Mouse (Mus musculus): ENCODE data around the gene Krcc1. TPM values are rescaled to one million over a fixed set of nuclear protein-coding genes. Genes with fewer than 3 reads are reported as not detected.
"Not testable (repeated sequence)": the region's sequence is repeated elsewhere in the genome, so short reads cannot be mapped to it uniquely, and the experiment has no call there.

The Krcc1 gene
- polyA plus RNA-seq, 1 experiment from 2014 or later = 34.2 TPM

- peaks cover 19% of the 10 kb centered on the region for H3K4me1 ChIP-seq
- H3K27me3 ChIP-seq (ENCODE audit: low read depth, poor library complexity, severe bottlenecking); H3K36me3 ChIP-seq; H3K4me3 ChIP-seq; H3K9me3 ChIP-seq (replicated peaks); H3K27ac ChIP-seq (replicated peaks); DNase-seq (ENCODE audit: low spot score): not testable (repeated sequence)
- WGBS = 94% methylated on average over 6 of the region's 6 CpGs
Measured at GRCm38 (mm10) chr6:71269686-71270050, 1.8 kb upstream of the Krcc1 start.

GRCm38 (mm10) chr6:71270301-71271056 lies 998 bp upstream of the Krcc1 start:
- Histone ChIP-seq H3K27me3 (ENCODE audit: low read depth, poor library complexity, severe bottlenecking) (no peaks in the 10 kb centered on the region), H3K27ac (replicated peaks) (peak overlapping the region; percentile 99), H3K4me3 (peak overlapping the region; percentile 97), H3K36me3 (no peaks in the 10 kb centered on the region), H3K4me1 (peaks cover 19% of the 10 kb centered on the region), H3K9me3 (replicated peaks) (no peaks in the 10 kb centered on the region)
- 37% methylated on average over 14 of the region's 14 CpGs for WGBS
- peak; percentile 60 for DNase-seq (ENCODE audit: low spot score)

- Histone ChIP-seq H3K4me3 (peak overlapping the region; percentile 97), H3K27ac (replicated peaks) (peak overlapping the region; percentile 99), H3K4me1 (peaks cover 19% of the 10 kb centered on the region), H3K9me3 (replicated peaks) (no peaks in the 10 kb centered on the region), H3K27me3 (ENCODE audit: low read depth, poor library complexity, severe bottlenecking) (no peaks in the 10 kb centered on the region), H3K36me3 (no peaks in the 10 kb centered on the region)
- no peak for DNase-seq (ENCODE audit: low spot score)
- WGBS = 2% methylated on average over 8 of the region's 8 CpGs
Measured at GRCm38 (mm10) chr6:71271057-71271388, 454 bp upstream of the Krcc1 start.

- H3K27me3 ChIP-seq (ENCODE audit: low read depth, poor library complexity, severe bottlenecking) = no peaks in the 10 kb centered on the region
- no peak for DNase-seq (ENCODE audit: low spot score)
- H3K4me1 ChIP-seq = peaks cover 19% of the 10 kb centered on the region
- H3K9me3 ChIP-seq (replicated peaks) = no peaks in the 10 kb centered on the region
- peak overlapping the region; percentile 97 for H3K4me3 ChIP-seq
- H3K36me3 ChIP-seq = no peaks in the 10 kb centered on the region
- WGBS = 1% methylated on average over 11 of the region's 11 CpGs
- peak overlapping the region; percentile 99 for H3K27ac ChIP-seq (replicated peaks)
Measured at GRCm38 (mm10) chr6:71272316-71272741, 852 bp downstream of the Krcc1 start.

- H3K9me3 ChIP-seq (replicated peaks) = no peaks in the 10 kb centered on the region
- DNase-seq (ENCODE audit: low spot score) = no peak
- no peaks in the 10 kb centered on the region for H3K27me3 ChIP-seq (ENCODE audit: low read depth, poor library complexity, severe bottlenecking)
- peaks cover 19% of the 10 kb centered on the region for H3K4me1 ChIP-seq
- no peak overlapping the region for H3K4me3 ChIP-seq
- no peaks in the 10 kb centered on the region for H3K36me3 ChIP-seq
- H3K27ac ChIP-seq (replicated peaks) = no peak overlapping the region
- 89% methylated on average over 1 of the region's 1 CpGs for WGBS
Measured at GRCm38 (mm10) chr6:71273715-71274114, 2.2 kb downstream of the Krcc1 start.

- WGBS = 85% methylated on average over 1 of the region's 1 CpGs
- Histone ChIP-seq H3K9me3 (replicated peaks) (no peaks in the 10 kb centered on the region), H3K36me3 (no peaks in the 10 kb centered on the region), H3K27me3 (ENCODE audit: low read depth, poor library complexity, severe bottlenecking) (no peaks in the 10 kb centered on the region), H3K4me3 (no peak overlapping the region), H3K27ac (replicated peaks) (no peak overlapping the region), H3K4me1 (peaks cover 19% of the 10 kb centered on the region)
- no peak for DNase-seq (ENCODE audit: low spot score)
Measured at GRCm38 (mm10) chr6:71274621-71275020, 3.1 kb downstream of the Krcc1 start.

GRCm38 (mm10) chr6:71279418-71279817 lies 7.9 kb downstream of the Krcc1 start:
- no peak for DNase-seq (ENCODE audit: low spot score)
- Histone ChIP-seq H3K4me3 (no peak overlapping the region), H3K27ac (replicated peaks) (no peak overlapping the region), H3K36me3 (peaks cover 13% of the 10 kb centered on the region), H3K27me3 (ENCODE audit: low read depth, poor library complexity, severe bottlenecking) (no peaks in the 10 kb centered on the region), H3K4me1 (no peaks in the 10 kb centered on the region), H3K9me3 (replicated peaks) (no peaks in the 10 kb centered on the region)
- WGBS = 90% methylated on average over 1 of the region's 1 CpGs

GRCm38 (mm10) chr6:71293509-71293908 lies 22.0 kb downstream of the Krcc1 start:
- Histone ChIP-seq H3K4me3 (no peak overlapping the region), H3K27me3 (ENCODE audit: low read depth, poor library complexity, severe bottlenecking) (no peaks in the 10 kb centered on the region), H3K36me3 (no peaks in the 10 kb centered on the region), H3K27ac (replicated peaks) (no peak overlapping the region), H3K4me1 (no peaks in the 10 kb centered on the region), H3K9me3 (replicated peaks) (no peaks in the 10 kb centered on the region)
- DNase-seq (ENCODE audit: low spot score) = no peak
- WGBS = 83% methylated on average over 14 of the region's 14 CpGs

GRCm38 (mm10) chr6:71295303-71295702 lies 23.8 kb downstream of the Krcc1 start:
- WGBS = 77% methylated on average over 6 of the region's 6 CpGs
- no peak for DNase-seq (ENCODE audit: low spot score)
- Histone ChIP-seq H3K27ac (replicated peaks) (no peak overlapping the region), H3K9me3 (replicated peaks) (no peaks in the 10 kb centered on the region), H3K4me3 (no peak overlapping the region), H3K36me3 (no peaks in the 10 kb centered on the region), H3K4me1 (no peaks in the 10 kb centered on the region), H3K27me3 (ENCODE audit: low read depth, poor library complexity, severe bottlenecking) (no peaks in the 10 kb centered on the region)

GRCm38 (mm10) chr6:71298051-71298450 lies 26.6 kb downstream of the Krcc1 start:
- 66% methylated on average over 2 of the region's 2 CpGs for WGBS
- Histone ChIP-seq H3K36me3 (no peaks in the 10 kb centered on the region), H3K9me3 (replicated peaks) (no peaks in the 10 kb centered on the region), H3K27ac (replicated peaks) (no peak overlapping the region), H3K4me3 (no peak overlapping the region), H3K27me3 (ENCODE audit: low read depth, poor library complexity, severe bottlenecking) (no peaks in the 10 kb centered on the region), H3K4me1 (no peaks in the 10 kb centered on the region)
- no peak for DNase-seq (ENCODE audit: low spot score)

GRCm38 (mm10) chr6:71298751-71299150 lies 27.3 kb downstream of the Krcc1 start:
- Histone ChIP-seq H3K27ac (replicated peaks) (no peak overlapping the region), H3K27me3 (ENCODE audit: low read depth, poor library complexity, severe bottlenecking) (no peaks in the 10 kb centered on the region), H3K9me3 (replicated peaks) (no peaks in the 10 kb centered on the region), H3K36me3 (no peaks in the 10 kb centered on the region), H3K4me3 (no peak overlapping the region), H3K4me1 (no peaks in the 10 kb centered on the region)
- peak; percentile 39 for DNase-seq (ENCODE audit: low spot score)
- WGBS = 28% methylated on average over 3 of the region's 3 CpGs

- Histone ChIP-seq H3K4me3 (no peak overlapping the region), H3K9me3 (replicated peaks) (no peaks in the 10 kb centered on the region), H3K27ac (replicated peaks) (no peak overlapping the region), H3K27me3 (ENCODE audit: low read depth, poor library complexity, severe bottlenecking) (no peaks in the 10 kb centered on the region), H3K4me1 (no peaks in the 10 kb centered on the region), H3K36me3 (no peaks in the 10 kb centered on the region)
- WGBS = 72% methylated on average over 6 of the region's 6 CpGs
- no peak for DNase-seq (ENCODE audit: low spot score)
Measured at GRCm38 (mm10) chr6:71302097-71302731, 30.7 kb downstream of the Krcc1 start.

- WGBS = 91% methylated on average over 8 of the region's 8 CpGs
- H3K9me3 ChIP-seq (replicated peaks) = no peaks in the 10 kb centered on the region
- no peak overlapping the region for H3K4me3 ChIP-seq
- H3K27me3 ChIP-seq (ENCODE audit: low read depth, poor library complexity, severe bottlenecking) = no peaks in the 10 kb centered on the region
- H3K36me3 ChIP-seq = no peaks in the 10 kb centered on the region
- no peaks in the 10 kb centered on the region for H3K4me1 ChIP-seq
- no peak for DNase-seq (ENCODE audit: low spot score)
- H3K27ac ChIP-seq (replicated peaks) = no peak overlapping the region
Measured at GRCm38 (mm10) chr6:71307486-71307885, 36.0 kb downstream of the Krcc1 start.

Measured in midbrain, embryonic 10.5 days (tissue).